Mouse (Mus musculus): ENCODE measurements around the gene Foxred2. TPM values are rescaled to one million over a fixed set of nuclear protein-coding genes. Genes with fewer than 3 reads are reported as not detected.

Foxred2 gene
- polyA plus RNA-seq, 1 experiment, result 17.0 TPM

DNA sequence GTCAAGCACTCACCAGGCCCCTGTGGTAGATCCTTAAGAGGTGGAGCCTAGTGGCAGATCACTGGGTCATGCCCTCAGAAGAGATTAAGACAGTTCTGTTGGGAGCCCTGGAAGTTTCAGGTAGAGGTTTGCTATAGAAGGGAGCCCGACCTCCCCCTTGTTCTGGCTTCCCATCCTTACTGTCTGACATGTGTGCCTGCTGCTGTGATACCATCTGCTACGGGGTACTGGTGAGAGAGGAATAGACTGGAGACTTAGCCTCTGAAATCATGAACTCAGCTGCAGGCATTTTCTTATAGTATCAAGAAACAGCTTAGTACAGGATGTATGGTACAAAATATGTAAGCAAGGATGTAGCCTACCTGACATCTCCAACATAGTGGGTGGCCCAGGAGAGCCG lies 3.6 kb downstream of the Foxred2 start:
- DNase-seq (ENCODE audit: extremely low spot score in 1 of 2, low spot score in 1 of 2), result no peak

DNA sequence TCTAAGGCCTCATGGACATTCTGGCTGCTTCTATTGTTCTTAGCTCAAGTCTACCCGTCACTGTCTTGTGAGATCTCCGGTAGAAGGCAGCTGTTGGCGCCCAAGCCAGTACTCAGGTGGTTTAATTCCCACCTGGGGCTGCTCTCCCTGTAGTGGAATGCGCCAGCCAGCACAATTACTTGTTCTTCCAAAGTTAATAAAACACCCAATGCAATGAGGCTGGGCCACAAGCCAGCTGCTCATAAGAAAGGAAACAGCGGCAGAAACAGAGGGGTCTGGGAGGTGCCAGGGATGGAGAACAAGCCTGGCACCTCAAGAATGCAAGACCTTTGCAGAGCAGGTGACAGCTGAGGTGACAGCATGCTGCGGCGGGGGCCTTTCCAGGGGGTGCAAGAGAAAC lies 7.5 kb downstream of the Foxred2 start:
- DNase-seq (ENCODE audit: extremely low spot score in 1 of 2, low spot score in 1 of 2), result no peak

DNA sequence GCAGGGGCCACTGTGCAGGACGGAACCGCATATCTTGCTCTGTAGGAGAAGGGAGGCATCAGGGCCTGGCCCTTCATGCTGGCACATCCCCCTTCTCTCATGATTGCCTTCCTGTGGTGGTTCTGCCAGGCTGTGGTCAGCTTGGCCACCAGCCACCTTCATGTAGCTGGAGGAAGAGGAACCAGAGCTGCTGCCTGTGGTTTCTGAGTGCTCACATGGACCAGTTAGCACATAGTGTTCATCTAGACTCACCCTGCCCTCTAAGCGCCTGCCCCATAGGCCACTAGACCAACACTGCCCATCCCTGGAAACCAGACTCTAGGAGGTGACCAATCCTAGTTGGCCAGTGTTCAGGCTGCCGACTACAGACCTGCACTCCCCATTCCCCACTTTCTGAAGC lies 10.8 kb downstream of the Foxred2 start:
- DNase-seq (ENCODE audit: extremely low spot score in 1 of 2, low spot score in 1 of 2), result no peak

DNA sequence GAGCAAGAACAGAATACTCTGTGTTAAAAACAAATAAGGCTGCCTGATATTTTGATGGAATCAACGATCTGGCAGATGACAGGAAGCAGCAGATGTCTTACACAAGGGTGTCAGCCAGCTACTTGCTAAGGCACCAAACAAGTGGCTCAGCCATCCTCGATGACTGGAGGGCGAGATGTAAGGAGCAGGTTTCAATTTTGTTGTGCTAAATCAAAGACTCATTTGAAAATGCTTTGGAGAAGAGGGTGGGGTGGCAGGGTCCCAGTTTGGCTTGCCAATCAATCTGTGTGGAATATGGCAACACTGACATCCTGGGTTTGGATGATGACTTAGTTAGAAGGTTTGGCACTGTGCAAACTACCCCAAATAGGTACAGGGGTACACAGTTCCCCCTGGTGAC lies 15.0 kb downstream of the Foxred2 start:
- no peak for DNase-seq (ENCODE audit: extremely low spot score in 1 of 2, low spot score in 1 of 2)

DNA sequence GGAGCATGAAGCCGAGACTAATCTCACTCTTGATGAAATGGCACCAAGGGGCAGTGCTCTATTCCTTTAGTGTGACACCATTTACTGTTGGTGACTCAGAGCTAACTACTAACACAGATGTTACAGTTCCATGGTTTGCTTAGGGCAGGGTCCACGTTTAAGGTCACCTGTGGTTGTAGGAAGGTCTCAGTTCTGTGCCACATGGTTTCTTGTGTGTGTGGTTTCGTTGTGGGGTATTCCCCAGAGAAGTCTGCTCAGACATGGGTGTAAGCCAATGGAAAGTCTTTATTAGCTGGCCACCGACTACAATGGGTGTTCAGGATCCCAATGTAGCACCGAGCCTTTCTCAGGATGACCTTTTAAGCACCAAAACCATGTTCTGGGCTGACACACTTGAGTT lies 18.0 kb downstream of the Foxred2 start:
- no peak for DNase-seq (ENCODE audit: extremely low spot score in 1 of 2, low spot score in 1 of 2)

DNA sequence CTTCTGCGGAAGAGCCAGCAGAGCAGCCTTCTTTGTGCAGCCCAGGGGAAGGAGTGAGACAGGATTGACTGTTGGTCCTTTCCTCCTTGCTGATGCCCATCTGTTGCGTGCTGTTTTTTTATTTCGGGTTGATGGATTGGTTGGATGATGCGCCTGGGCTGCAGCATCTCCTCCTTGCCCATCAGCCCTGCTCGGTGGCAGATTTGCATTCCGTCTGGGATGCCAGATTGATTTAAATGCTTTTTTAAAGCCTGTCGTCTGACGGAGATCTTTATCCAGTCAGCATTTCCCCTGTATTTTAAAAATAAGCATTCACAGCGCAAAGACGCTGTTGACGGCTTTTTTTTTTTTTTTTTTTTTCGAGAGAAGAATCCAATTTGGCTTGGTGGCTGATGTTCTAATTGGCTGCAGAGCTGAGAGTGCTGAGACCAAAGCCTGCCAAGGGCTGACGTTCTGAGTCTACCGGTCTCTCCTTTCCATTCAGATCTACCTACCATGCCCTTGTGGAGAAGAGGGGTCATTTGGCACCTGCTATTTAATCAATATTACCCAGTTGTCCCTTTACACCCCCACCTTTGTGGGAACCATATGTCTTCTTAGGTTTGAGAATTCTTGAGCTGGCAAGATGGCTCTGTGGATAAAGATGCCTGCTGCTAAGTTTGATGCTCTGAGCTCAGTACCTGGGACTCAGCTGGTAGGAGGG lies 20.7 kb downstream of the Foxred2 start:
- DNase-seq (ENCODE audit: extremely low spot score in 1 of 2, low spot score in 1 of 2), result peak in 1 of 2 experiments; percentile 64

DNA sequence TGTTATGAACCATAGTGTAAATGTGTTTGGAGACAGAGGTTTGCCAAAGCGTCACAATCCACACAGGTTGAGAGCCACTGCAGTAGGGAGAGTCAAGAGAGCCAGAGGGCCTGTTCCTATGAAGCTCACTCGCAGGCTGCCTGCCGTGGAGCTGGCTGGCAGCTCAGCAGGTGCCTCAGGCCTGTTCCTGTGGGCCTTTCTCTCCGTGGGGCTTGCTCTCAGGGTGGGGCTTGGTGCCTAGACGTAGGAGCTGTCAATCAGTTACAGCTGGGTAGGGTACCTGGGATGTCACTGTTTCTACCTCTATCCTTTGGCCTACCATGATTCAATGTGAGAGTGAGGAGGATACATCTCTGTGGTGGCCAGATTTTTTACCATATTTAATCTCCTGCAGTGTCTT lies 21.6 kb downstream of the Foxred2 start:
- DNase-seq (ENCODE audit: extremely low spot score in 1 of 2, low spot score in 1 of 2), result no peak

DNA sequence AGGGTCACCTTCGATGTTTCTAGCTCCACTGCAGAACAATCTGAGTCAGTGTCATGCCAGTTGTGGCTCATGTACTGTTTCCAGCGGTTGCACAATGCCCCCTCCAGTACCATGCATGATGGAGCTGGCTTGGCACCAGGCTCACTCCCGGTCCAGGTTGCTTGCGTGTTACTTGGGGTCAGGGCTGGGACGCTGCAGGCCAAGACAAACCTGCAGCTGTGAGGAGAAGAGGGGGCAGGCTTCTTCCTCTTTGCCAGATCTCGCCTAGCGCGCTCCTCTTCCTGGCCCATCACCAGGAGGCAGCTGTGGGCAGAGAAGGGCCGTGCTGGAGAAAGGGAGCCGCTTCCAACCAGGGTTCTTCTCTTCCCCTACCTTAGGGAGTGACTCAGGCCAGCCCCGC lies 22.2 kb downstream of the Foxred2 start:
- peak in 1 of 2 experiments; percentile 27 for DNase-seq (ENCODE audit: extremely low spot score in 1 of 2, low spot score in 1 of 2)

DNA sequence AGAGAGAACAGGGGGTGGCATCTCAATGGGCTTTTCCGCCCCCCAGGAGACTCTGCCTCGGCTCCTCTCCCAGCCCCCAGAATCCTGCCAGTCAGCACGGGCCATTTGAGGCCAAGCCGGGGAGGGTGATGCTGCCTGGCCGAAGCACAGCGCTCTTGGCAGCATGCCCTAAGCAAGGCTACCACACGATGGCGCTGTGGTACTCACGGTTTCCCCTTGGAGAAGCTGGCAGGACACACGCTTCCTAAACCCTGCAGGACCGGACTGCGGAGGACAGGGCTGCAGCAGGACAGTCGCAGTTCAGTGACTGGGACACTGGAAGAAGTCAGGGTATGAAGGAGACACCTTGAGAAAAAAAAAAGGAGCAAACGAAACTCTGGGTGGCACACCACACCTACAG lies 22.8 kb downstream of the Foxred2 start:
- peak; percentile 94 to 100 for DNase-seq (ENCODE audit: extremely low spot score in 1 of 2, low spot score in 1 of 2)

DNA sequence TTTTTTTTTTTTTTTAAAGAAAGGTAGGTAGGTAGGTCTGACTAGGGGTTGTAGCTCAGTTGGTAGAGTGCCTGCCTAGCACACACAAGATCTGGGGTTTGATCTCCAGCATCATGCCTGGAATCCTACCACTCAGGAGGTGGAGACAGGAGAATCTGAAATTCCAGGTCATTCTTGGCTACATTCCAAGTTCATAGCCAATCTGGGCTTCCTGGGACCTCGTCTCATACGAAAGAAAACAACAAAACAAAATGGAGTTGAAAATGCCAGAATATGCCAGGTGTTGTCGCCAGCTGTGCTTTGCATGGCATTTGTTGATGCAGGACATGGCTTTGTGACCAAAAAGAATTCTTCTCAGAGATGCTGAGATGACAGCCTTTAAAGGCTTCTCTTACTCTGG lies 23.3 kb downstream of the Foxred2 start:
- DNase-seq (ENCODE audit: extremely low spot score in 1 of 2, low spot score in 1 of 2), result no peak

DNA sequence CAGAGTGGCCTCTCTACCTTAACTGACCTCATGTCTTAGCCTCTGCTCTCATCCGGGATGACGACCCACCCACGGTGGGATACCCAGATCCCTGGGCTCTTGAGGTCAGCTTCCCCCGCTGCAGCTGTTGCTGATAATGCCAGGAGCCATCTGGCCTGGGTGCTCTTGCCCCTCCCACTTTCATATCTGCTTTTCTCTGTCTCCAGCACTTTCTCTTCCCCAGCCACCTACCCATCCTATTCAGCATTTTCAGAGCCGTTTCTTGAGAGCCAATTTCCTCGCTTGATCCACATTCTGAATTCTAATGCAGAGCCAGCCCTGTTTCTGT lies 24.9 kb downstream of the Foxred2 start:
- no peak for DNase-seq (ENCODE audit: extremely low spot score in 1 of 2, low spot score in 1 of 2)

DNA sequence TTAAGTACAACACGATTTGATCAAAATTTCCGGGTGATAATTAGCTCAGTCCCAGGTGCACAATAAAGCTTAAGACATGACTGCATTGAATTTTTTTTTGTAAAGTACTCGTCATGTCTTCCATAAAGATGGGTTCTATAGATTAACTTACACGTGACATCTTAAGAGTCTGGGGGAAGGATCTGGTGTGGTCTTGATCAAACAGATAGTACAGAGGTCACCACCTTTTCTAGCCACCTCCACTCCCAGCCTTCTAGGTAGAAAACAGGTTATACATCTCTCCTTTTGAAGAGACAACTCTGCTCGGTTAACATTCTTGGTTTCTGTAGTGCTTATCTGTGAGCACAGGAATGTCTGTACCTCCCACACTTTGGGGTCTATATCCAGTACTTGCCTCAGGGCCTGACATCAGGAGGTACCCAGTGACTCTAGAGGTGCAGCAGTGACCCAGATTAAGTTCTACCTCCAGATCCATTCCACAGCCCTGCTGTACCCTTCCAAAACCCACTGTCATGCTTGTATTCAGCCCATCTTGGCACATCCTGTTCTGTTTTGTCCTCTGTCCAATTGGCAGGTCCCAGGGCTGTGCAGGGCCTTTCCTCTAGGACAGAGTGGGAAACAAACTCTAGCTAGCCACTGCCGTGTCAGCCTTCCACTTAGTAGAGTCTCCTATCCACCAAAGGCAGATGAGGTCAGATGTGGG lies 25.4 kb downstream of the Foxred2 start:
- no peak for DNase-seq (ENCODE audit: extremely low spot score in 1 of 2, low spot score in 1 of 2)

DNA sequence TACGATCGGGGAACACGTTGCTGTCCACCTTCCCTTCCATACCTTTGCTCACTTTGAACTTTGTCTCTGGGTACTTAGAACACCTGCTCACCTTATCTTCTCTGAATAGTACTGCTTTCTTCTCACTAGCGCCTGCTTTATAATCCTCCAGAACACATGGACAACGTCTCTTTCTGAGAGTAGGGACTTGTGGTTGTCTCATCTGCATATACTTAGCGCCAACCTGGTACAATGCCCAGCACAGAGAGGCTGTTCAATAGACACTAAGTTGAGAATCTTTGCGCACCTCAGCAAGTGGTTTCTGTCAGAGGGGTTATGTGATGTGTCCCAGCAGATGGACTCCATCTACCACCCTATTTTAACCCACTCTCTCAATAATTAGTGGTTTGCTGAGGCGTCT lies 26.7 kb downstream of the Foxred2 start:
- DNase-seq (ENCODE audit: extremely low spot score in 1 of 2, low spot score in 1 of 2), result no peak

DNA sequence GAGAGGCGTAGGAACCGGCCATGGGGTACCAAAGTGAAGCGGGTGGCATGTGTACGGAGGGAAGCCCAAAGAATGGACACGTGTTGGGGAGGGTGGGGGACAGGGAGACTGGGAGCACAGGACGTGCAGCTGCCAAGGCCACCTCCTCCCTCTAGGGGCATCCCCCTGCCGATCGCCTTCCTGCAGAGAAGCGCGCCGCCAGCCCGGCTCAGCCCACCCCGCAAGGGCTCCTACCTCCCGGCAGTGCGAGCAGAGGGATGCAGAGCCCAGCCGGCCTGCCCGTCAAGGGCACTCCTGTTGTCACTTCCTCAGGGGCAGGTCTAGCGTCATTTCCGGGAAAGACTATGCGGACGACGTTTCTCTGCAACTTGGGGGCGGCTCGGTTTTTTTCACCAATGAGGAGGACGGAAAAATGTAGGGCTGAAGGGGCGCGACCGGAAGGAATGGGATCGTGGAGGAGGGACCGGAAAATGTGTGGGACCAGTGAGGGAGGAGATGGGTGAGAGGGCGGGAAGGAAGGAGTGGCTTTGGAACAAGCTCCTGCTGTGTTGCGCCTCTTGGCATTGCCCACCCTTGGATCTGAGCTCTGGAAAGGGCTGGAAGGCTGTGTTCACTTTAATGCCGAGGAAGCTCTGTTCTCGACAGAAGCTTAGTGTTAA lies 27.7 kb downstream of the Foxred2 start, which contains the start of gene Txn2:
Txn2 (minus strand) TSS at position 334 of the 659 bp plus-strand sequence.
- DNase-seq (ENCODE audit: extremely low spot score in 1 of 2, low spot score in 1 of 2), result peak; percentile 98 to 99

DNA sequence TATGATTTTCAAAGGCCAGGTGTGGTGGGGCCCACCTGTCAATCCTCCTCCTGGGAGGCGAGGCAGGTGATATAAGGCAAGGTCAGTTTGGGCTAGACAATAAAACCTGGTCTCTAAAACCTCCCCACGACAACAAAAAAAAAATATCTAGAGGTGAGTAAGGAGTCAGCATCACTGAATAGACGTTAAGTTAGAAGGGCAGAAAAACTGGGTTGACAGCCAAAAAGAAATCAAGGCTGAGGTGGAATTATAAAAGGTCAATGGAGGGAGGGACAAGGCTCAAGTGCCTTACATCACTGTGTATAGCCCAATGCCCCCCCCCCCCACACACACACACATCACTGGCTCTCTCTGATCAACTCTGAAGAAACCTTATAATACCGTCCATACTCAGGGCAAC lies 28.4 kb downstream of the Foxred2 start:
- no peak for DNase-seq (ENCODE audit: extremely low spot score in 1 of 2, low spot score in 1 of 2)

DNA sequence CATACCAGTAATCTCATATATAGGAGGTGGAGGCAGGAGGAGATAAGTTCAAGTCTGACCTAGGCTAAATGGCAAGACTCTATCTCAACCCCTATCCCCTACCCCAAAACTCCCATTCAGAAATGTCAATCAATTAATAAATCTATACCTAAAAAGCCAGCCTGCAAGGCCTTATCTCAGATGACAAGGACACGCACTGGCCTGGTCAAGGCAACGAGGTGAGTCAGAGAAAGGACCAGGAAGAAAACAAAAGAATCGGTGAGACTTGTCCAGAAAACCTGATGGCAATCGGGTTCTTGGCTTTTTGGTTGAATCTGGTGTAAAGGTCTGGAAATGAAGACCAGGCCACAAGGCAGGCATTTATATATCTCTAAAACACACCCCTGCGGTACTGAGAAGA lies 29.6 kb downstream of the Foxred2 start:
- no peak for DNase-seq (ENCODE audit: extremely low spot score in 1 of 2, low spot score in 1 of 2)

DNA sequence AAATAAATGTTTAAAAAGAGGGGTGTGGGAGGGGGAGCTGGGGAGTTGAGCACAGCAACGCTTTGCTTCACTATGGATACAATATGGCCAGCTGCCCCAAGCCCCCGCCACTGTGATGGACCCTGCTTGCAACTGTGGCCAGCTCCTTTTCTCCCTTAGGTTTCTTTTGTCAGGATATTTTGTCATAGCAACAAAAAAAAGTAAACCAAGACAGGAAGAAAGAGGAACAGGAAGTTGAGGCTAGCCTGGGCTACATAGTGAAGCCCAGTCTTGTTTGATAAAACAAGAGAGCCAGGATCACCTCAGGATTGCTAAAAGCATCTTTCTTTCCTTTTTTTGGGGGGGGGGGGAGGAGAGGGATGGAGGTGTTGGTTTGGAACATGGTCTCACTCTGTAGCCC lies 31.3 kb downstream of the Foxred2 start:
- DNase-seq (ENCODE audit: extremely low spot score in 1 of 2, low spot score in 1 of 2), result no peak

DNA sequence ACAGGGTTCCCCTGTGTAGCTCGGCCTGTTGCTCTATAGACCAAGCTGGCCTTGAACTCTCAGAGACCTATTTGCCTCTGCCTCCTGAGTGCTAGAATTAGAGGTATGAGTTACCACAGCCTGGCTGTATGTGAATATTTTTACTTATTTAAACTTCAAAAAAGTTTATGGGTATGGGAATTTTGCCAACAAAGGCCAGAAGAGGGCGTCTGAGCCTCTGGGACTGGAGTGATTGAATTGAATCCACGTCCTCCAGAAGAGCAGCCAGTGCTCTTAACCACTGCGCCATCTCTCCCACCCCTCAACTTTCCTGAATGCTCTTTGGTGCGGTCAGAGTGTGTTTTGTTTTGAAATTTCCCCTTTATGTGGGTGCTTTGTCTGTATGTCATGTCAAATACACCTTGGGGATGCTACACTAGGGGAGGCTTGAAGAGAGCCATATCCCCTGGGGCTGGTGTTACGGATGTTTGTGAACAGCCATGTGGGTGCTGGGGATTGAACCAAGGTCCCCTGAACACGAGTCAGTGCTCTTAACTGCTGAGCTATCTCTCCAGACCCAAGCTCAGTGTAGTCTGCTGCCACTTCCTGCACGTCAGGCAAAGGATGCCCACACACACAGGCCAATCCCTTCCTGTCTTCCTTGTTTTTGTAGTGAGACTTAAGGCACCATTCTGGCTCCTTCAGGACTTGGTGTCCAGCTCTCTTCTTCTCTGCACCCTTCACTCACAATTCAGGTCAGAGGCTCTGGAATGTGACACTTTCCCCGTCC lies 33.1 kb downstream of the Foxred2 start:
- no peak for DNase-seq (ENCODE audit: extremely low spot score in 1 of 2, low spot score in 1 of 2)

DNA sequence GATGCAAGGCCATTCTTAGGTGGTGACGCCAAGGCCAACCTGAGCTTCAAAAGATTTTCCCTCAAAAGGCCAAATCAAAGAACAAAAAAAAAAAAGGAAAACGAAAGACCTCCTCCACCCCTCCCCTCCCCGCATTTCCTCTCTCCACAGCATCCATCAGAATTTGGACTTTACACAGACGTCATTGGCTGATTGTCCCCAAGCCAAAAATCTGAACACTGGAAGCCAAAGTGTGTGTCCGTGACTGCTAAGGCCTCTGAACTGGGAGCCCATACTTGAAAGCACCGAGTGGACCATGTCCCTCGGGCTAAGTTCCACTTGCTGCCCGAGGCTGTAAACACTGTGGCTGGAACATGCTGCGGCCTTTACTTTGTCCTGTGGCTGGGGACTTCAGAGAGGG lies 33.8 kb downstream of the Foxred2 start:
- DNase-seq (ENCODE audit: extremely low spot score in 1 of 2, low spot score in 1 of 2), result no peak

DNA sequence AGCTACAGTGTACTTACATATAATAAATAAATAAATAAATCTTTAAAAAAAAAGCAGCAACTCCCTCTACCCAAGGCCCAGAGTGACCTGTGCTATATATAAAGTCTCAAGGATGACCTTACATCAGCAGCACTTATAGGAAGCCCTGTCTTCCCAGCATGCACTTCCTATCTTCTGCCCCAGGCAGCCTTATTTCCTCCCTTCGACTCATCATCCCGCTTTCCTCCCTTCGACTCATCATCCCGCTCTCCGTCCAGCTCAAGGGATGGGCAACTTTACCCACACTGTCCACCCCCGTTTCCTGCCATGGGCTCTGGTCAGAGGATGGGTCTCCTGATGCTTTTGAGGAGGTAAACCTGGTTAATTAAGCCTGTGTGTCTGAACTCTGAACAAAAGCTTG lies 34.9 kb downstream of the Foxred2 start:
- no peak for DNase-seq (ENCODE audit: extremely low spot score in 1 of 2, low spot score in 1 of 2)

Data from frontal cortex, adult 2 months (tissue).